Mouse (Mus musculus): ENCODE measurements around the gene Wwc2.
A peak's percentile ranks its signal among the peaks of the same experiment; 100 is the strongest.

Gene Wwc2

DNA sequence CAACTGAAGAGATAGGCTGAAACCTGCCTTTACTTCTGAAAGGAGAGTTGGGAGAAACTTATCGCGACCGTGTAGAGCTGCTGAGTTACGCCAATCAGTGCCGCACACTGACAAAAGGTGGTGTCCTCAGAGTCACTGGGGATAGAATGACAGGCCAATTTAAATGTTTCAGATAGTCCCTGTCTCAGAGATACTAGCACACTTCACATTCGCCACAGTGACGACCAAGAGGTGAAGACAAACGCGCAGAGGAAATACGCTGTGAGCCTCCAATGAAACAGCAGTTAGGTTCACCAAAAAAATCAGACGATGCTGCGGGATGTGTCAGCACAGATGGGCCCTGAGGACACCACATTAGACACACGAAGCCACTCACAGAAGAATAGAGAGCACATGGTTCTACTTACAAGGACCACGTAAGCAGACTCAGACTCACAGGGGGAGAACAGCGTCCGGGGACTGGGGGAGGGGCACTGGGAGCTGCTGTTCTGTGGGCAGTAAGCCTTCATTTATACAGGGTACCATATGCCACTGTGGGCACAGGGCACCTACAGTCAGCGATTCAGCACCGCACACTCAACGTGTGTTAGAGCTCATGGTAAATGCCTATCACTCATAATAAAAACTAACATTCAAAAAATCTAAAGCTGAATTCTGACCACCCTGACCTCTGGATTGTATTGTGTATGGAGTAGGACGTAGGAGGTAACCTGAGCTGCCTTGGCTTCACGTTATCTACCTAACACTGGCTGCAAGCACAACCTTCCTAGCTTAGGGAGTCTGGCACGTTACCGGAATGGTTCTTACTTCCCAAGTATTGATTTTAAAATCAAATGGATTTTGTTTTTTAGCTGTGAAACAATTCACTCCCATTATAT is 100.5 kb downstream of the Wwc2 start:
- Histone ChIP-seq H3K27me3 (ENCODE audit: control insufficient read depth, insufficient read depth, low read length, poor library complexity, severe bottlenecking) (no peaks in the 10 kb centered on the region), H3K36me3 (ENCODE audit: control insufficient read depth, insufficient read depth, low read length, poor library complexity, severe bottlenecking) (no peaks in the 10 kb centered on the region)
- no peak for DNase-seq (ENCODE audit: low read depth, low spot score)

DNA sequence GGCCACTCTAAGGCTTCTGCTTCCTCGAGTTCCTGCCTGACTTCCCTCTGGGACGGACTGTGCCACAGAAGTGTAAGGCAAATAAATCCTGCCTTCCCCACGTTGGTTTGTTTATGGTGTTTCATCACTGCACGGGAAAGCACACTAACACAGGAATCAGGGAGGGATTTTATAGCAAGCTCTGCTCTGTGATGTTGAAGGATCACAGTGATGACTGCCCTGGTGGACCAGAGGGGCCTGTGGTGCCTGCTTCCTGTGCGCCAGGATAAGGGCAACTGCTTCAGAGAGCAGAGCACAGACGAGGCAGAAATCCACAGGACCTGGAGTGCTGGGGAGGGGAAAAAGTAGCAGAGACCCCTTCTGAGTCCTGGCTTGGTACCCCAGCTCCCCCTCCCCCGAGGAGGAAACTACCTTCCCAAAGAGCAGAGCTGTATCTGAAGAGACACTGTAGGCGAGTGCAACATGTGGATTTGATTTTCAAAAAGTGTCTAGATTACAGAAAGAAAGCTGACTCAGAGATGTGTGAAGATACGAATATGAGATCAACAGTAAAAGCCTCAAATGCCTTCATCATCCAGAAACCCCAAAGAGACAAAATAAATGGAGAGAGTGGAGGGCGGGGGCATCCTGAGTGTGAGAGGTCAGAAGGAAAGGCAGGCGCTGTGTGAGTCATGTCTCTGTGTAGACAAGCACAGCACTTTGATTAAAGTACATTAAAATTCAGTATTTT is 101.7 kb downstream of the Wwc2 start:
- no peak for DNase-seq (ENCODE audit: low read depth, low spot score)
- Histone ChIP-seq H3K36me3 (ENCODE audit: control insufficient read depth, insufficient read depth, low read length, poor library complexity, severe bottlenecking) (no peaks in the 10 kb centered on the region; the same call in 1 of the 2 replicates), H3K27me3 (ENCODE audit: control insufficient read depth, insufficient read depth, low read length, poor library complexity, severe bottlenecking) (no peaks in the 10 kb centered on the region)

DNA sequence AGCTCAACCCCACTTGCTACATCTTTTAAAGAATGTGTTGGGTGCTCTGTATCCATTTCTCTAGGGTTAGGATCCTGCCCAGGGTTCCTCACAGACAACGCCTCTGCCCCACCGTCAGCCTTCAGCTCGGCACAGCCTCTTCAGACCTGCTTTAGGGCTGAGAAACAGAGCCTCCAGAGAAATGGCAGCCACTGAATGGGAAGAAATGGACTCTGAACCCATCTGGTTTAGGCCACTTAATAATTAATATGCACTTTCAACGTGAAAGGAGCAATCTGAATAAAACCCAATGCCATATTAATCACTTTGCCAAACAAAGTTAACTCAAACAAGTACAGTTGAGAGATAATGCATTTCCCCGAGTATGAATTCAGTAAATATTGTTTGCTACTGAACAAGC is 106.4 kb downstream of the Wwc2 start:
- no peak for DNase-seq (ENCODE audit: low read depth, low spot score)
- Histone ChIP-seq H3K36me3 (ENCODE audit: control insufficient read depth, insufficient read depth, low read length, poor library complexity, severe bottlenecking) (no peaks in the 10 kb centered on the region; the same call in 1 of the 2 replicates), H3K27me3 (ENCODE audit: control insufficient read depth, insufficient read depth, low read length, poor library complexity, severe bottlenecking) (no peaks in the 10 kb centered on the region)

DNA sequence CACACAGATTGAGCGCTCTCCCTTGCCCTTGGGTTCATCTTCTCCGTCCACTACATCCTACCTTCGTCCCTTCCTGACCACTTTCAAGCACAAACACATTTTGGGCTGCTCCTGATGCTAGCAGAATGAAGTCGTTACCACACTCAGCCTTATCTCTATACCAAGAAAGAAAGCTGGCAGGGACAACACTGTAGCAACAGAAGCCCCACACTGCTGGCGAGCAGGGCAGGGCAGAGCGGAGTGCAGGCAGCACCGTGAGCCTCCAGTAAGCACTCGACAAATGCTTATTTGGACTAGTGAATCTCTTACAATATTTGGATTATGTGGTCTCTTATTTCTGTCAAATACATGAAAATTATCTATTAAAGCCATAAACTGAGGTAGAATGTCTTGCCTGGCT is 107.0 kb downstream of the Wwc2 start:
- H3K27me3 ChIP-seq (ENCODE audit: control insufficient read depth, insufficient read depth, low read length, poor library complexity, severe bottlenecking): no peaks in the 10 kb centered on the region
- H3K36me3 ChIP-seq (ENCODE audit: control insufficient read depth, insufficient read depth, low read length, poor library complexity, severe bottlenecking): no peaks in the 10 kb centered on the region; the same call in 1 of the 2 replicates
- DNase-seq (ENCODE audit: low read depth, low spot score): no peak

DNA sequence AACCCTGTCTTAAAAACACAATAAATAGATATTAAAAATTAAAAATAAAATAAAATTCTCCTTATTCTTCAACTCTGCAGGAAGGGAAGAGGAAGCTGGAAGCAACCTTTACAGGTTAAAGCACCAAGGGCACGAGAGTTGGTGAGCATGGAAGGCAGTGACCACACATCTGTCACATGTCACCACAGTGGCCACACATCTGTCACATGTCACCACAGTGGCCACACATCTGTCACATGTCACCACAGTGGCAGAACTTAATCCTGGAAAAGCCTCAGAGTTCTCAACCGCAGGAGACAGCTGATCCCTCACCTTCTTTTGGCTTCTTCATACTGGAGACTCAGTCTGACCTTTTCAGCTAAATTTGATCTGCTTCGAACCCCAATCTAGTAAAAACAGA is 112.2 kb downstream of the Wwc2 start:
- no peak for DNase-seq (ENCODE audit: low read depth, low spot score)
- H3K36me3 ChIP-seq (ENCODE audit: control insufficient read depth, insufficient read depth, low read length, poor library complexity, severe bottlenecking): no peaks in the 10 kb centered on the region
- no peaks in the 10 kb centered on the region for H3K27me3 ChIP-seq (ENCODE audit: control insufficient read depth, insufficient read depth, low read length, poor library complexity, severe bottlenecking)

DNA sequence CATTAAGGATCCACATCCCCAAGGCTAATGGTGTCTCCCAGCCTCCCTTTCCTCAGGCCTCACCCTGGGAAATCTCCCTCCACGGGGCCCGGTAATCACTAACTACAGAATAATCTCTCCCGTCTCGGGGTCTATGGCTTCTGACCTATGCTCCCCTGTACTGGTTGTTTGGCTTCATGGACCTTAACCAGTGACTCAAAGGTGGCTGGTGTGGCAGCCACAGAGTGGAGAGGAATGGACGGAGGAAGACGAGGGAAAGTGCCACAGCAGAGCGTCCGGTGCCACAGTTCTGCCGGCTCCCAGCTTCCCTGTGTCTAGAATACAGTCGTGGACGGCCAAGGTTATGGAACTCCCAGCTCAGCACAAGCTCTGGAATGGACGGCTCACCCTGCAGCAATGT is 114.9 kb downstream of the Wwc2 start:
- no peak for DNase-seq (ENCODE audit: low read depth, low spot score)
- no peaks in the 10 kb centered on the region for H3K27me3 ChIP-seq (ENCODE audit: control insufficient read depth, insufficient read depth, low read length, poor library complexity, severe bottlenecking)
- no peaks in the 10 kb centered on the region for H3K36me3 ChIP-seq (ENCODE audit: control insufficient read depth, insufficient read depth, low read length, poor library complexity, severe bottlenecking)

DNA sequence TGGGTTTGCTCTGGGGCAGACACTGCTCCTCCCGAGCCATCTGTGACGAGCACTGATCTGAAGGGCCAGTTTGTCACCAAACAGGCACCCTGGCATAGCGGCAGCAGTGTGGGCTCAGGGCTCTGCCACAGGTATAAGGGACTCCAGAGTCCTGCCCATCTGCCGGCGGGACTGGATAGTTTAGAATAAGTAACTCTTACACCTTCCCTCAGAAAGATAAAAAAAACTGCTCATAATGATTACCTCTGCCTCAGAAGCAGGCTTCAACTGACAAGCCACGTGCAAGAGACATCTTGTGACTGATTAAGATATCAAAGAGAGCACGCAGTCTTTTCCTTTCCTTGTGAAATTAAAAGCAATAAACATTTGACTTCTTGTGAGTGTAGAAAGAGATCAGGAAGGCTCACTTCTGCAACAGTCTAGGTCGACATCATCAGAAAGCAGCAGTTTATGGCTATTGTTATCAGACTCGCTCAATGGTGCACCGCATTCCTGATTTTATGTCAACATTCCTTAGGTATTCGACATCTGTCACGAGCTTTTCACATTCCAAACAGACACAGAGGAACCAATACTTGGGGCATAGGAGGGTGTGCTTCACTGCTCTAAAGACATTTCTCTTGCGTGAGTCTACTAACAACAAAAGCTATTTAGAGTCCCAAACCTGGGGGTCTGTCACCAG is 116.1 kb downstream of the Wwc2 start:
- DNase-seq (ENCODE audit: low read depth, low spot score): no peak
- H3K27me3 ChIP-seq (ENCODE audit: control insufficient read depth, insufficient read depth, low read length, poor library complexity, severe bottlenecking): no peaks in the 10 kb centered on the region
- no peaks in the 10 kb centered on the region for H3K36me3 ChIP-seq (ENCODE audit: control insufficient read depth, insufficient read depth, low read length, poor library complexity, severe bottlenecking)

DNA sequence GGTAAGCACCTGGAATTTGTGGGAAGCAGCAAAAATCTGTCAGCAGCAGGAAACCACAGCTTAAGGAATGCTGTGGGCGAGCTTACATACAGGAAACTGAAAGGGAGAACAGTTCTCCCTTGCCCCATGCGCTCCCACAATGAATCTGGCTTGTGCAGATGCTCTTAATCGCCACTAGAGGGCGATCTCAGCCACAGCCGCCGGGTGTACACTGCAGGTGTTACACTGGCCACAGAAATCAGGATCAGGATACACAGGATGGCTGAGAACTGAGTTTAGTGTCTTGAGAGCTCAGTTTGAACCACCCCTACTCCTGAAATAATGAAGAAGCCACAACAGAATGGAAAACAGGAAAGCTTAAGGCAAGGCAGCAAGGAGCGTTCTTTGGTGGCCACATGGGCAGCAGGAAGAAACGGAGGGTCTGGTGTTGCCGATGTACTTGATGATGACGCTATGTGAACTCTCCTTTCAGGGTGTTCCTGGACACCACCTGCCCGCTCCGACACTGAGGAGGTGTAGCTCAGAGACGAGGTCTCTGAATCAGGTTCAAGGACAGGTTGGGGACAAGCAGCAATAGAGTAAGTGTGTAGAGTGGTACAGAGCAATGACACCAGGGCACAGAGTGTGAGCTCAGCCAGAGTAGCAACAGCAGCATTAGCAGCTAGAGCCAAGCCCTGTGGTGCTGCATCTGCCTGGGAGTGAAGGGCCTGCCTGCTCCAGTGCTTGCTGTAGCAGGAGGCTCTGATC is 118.2 kb downstream of the Wwc2 start:
- DNase-seq (ENCODE audit: low read depth, low spot score): peak; percentile 55
- H3K36me3 ChIP-seq (ENCODE audit: control insufficient read depth, insufficient read depth, low read length, poor library complexity, severe bottlenecking): no peaks in the 10 kb centered on the region
- no peaks in the 10 kb centered on the region for H3K27me3 ChIP-seq (ENCODE audit: control insufficient read depth, insufficient read depth, low read length, poor library complexity, severe bottlenecking)

DNA sequence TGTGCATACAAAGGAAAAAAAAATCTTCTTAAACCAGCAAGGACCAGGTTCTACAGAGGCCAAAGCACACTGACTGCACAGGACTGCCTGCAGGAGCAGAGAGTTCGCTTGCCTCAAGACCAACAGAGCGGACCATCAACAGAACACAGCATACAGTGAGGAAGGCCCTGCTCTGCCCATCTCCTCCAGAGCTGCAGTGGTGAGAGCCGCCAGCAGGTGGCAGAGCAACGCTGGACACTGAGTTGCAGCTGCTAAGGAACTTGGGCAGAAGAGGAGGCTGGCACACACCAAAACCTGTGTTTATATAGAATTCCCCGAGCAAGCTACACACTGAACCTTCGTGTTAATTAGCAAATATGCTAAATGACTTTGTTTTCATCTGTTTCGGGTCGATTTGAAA is 123.7 kb downstream of the Wwc2 start:
- Histone ChIP-seq H3K36me3 (ENCODE audit: control insufficient read depth, insufficient read depth, low read length, poor library complexity, severe bottlenecking) (no peaks in the 10 kb centered on the region), H3K27me3 (ENCODE audit: control insufficient read depth, insufficient read depth, low read length, poor library complexity, severe bottlenecking) (no peaks in the 10 kb centered on the region)
- DNase-seq (ENCODE audit: low read depth, low spot score): peak; percentile 82

DNA sequence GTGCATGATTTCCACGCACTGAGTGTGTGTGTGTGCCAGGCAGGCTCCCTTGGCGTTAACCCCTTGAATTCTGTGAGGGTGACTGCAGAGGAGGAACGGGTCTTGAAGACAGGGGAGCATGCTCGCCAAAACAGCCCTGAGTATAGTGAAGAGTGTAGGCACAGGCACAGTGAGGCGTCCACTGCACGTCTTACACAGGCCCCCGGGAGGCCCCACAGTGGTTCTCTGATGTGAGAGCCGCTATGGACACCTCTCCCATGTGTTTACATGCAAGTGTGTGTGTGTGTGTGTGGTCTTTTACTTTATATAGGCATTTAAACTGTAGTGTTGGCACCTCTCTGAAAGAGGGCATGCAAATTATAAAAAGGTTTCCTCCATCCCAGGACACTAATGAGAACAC is 124.2 kb downstream of the Wwc2 start:
- Histone ChIP-seq H3K27me3 (ENCODE audit: control insufficient read depth, insufficient read depth, low read length, poor library complexity, severe bottlenecking) (no peaks in the 10 kb centered on the region), H3K36me3 (ENCODE audit: control insufficient read depth, insufficient read depth, low read length, poor library complexity, severe bottlenecking) (no peaks in the 10 kb centered on the region)
- no peak for DNase-seq (ENCODE audit: low read depth, low spot score)

DNA sequence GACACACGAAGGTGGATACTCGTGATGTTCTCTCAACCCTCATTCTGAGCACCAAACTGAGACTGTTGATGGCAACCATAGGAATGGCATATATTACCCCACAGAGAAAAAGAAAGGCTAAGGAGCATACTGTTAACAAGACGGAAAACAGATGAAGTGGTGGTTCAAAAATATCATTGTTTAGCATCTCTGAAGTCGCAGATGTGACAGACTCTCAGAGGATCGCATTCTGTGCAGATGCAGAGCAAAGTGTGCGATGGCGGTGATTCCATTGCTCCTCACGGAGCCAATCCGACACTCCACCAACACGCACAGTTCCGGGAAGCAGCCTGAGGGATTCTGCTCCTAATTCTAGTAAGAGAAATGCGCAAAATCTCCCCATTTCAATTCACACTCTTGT is 131.5 kb downstream of the Wwc2 start:
- H3K36me3 ChIP-seq (ENCODE audit: control insufficient read depth, insufficient read depth, low read length, poor library complexity, severe bottlenecking): no peaks in the 10 kb centered on the region
- H3K27me3 ChIP-seq (ENCODE audit: control insufficient read depth, insufficient read depth, low read length, poor library complexity, severe bottlenecking): no peaks in the 10 kb centered on the region
- no peak for DNase-seq (ENCODE audit: low read depth, low spot score)

DNA sequence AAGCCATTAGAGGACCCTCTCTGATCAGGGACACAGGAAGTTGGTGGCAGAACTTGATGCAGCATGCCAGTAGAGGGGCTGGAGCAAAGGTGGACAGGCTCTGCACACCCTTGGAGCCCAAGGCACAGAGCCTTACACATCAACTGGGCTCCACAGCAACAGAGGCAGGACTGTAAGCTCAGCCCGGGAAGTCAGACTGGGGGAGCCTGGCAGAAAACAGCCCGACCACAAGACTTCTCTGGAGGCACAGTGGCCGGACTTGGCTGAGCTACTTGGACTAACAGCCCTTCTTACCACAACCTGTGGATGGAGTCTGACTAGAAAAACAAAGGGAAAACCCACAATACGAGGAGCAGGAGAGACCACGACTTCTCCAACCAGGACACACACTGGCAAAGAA is 137.4 kb downstream of the Wwc2 start:
- no peak for DNase-seq (ENCODE audit: low read depth, low spot score)
- H3K36me3 ChIP-seq (ENCODE audit: control insufficient read depth, insufficient read depth, low read length, poor library complexity, severe bottlenecking): no peaks in the 10 kb centered on the region
- H3K27me3 ChIP-seq (ENCODE audit: control insufficient read depth, insufficient read depth, low read length, poor library complexity, severe bottlenecking): no peaks in the 10 kb centered on the region

DNA sequence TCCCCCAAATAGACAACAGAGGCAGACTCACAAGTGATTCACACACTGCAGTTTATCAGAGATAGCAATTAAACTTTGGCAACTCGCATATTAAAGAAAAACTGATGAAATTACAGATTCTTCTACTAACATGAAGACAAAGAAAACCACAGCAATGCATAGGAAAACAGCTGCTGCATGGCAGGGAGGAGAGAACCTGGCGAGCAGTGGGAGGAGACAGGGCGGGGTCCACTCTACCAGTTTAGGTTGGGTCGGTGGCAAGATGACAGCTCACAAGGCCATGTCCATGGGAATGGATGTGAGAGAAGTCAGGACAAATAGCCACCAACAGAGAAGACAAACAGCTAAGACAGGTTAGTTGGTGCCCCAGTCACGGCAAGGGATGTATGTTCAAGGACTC is 138.0 kb downstream of the Wwc2 start:
- Histone ChIP-seq H3K27me3 (ENCODE audit: control insufficient read depth, insufficient read depth, low read length, poor library complexity, severe bottlenecking) (no peaks in the 10 kb centered on the region), H3K36me3 (ENCODE audit: control insufficient read depth, insufficient read depth, low read length, poor library complexity, severe bottlenecking) (no peaks in the 10 kb centered on the region)
- no peak for DNase-seq (ENCODE audit: low read depth, low spot score)

DNA sequence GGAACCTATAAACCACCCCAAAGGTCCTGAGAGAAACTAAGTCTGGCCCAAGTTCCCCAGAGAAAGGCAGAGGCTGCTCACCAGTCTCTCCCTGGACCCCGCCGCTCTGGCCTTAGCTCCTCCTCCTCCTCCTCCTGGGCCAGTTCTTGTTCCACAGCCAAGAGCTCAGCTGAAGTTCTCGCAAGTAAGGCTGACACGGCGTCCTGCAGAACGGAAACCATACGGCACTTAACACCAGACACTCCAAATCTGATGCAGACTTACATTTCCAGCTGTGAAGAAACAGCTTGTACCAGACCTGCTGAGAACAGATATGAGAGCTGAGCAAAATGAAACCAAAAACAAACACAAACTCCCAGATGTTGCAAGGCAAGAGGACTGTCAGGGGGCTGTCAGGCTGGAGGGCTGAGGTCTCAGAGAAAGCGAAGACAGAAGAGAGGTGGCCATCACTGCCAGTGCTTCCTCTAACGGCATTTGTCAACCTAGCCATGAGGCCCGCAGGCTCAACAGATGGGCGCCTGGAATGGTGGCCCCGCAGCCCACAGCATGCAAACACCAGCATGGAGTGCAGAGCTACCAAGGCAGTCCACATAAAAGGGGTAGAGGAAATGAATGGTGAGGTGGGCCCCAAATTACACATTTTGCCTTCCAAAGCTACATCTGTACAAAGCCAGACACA is 138.8 kb downstream of the Wwc2 start:
- DNase-seq (ENCODE audit: low read depth, low spot score): peak; percentile 3
- Histone ChIP-seq H3K36me3 (ENCODE audit: control insufficient read depth, insufficient read depth, low read length, poor library complexity, severe bottlenecking) (no peaks in the 10 kb centered on the region), H3K27me3 (ENCODE audit: control insufficient read depth, insufficient read depth, low read length, poor library complexity, severe bottlenecking) (no peaks in the 10 kb centered on the region)
